Mouse (Mus musculus): ENCODE data around the gene Derl3. TPM values are rescaled to one million over a fixed set of nuclear protein-coding genes. Genes with fewer than 3 reads are reported as not detected.

Gene Derl3
- polyA plus RNA-seq, 1 experiment, result 1.7 TPM

GRCm38 (mm10) chr10:75936909-75937667, 43.9 kb downstream of the Derl3 start:
- no peak for TF ChIP-seq POLR2A (IDR thresholded peaks at IDR 0.05; ENCODE audit: borderline replicate concordance, extremely low read depth, insufficient read depth, insufficient read length, poor library complexity, severe bottlenecking)
- no peak for DNase-seq (ENCODE audit: low read depth)

- no peak for DNase-seq (ENCODE audit: low read depth)
- TF ChIP-seq POLR2A (IDR thresholded peaks at IDR 0.05; ENCODE audit: borderline replicate concordance, extremely low read depth, insufficient read depth, insufficient read length, poor library complexity, severe bottlenecking) (no peak), CTCF (IDR thresholded peaks at IDR 0.05; ENCODE audit: borderline replicate concordance, extremely low read depth, insufficient read depth, insufficient read length) (no peak)
Observed at GRCm38 (mm10) chr10:75937851-75938643, 44.8 kb downstream of the Derl3 start.

DNA sequence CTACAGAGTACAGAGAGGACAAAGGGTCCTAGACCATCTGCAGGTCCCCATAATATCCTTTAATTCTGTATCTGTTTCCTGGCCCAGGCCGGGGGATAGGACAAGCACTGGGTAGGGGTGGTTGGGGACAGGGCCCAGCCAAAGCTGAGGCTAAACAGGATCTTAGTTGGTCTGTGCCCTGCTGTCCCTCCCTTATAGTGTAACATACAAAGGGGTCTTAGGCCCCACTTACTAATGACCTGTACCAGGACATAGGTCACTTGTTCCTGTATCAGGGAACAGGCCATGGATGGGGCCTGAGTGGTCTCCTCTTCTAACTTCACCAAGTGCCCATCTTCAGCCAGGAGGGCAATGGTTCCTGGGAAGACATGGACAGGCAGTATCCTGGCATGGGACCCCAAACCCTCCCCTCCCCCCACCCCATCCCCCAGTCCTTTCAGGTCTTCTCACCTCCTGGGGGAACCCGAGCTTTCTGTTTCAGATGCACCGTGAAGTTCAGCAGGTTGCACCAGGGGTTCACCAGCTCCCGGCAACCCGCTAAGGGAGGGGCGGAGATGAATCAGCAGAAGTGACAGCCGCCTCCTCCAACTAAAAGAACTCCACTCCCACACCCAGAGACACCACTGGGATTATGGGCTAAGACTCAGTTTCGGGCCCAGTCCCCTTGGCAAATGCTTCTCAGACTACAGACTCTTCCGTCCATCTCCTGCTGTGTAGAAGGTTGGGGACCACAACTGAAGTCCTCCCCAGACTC, 46.4 kb downstream of the Derl3 start:
- no peak for TF ChIP-seq POLR2A (IDR thresholded peaks at IDR 0.05; ENCODE audit: borderline replicate concordance, extremely low read depth, insufficient read depth, insufficient read length, poor library complexity, severe bottlenecking)
- TF ChIP-seq CTCF (IDR thresholded peaks at IDR 0.05; ENCODE audit: borderline replicate concordance, extremely low read depth, insufficient read depth, insufficient read length), result no peak
- no peak for DNase-seq (ENCODE audit: low read depth)

- TF ChIP-seq CTCF (IDR thresholded peaks at IDR 0.05; ENCODE audit: borderline replicate concordance, extremely low read depth, insufficient read depth, insufficient read length) (no peak), POLR2A (IDR thresholded peaks at IDR 0.05; ENCODE audit: borderline replicate concordance, extremely low read depth, insufficient read depth, insufficient read length, poor library complexity, severe bottlenecking) (no peak)
- no peak for DNase-seq (ENCODE audit: low read depth)
Observed at GRCm38 (mm10) chr10:75940520-75940919, 47.3 kb downstream of the Derl3 start, which contains the start of gene Gm867. TSS of gene Gm867 (minus strand) at chr10:75940672.

- DNase-seq (ENCODE audit: low read depth), result no peak
- TF ChIP-seq POLR2A (IDR thresholded peaks at IDR 0.05; ENCODE audit: borderline replicate concordance, extremely low read depth, insufficient read depth, insufficient read length, poor library complexity, severe bottlenecking), result no peak
- no peak for TF ChIP-seq CTCF (IDR thresholded peaks at IDR 0.05; ENCODE audit: borderline replicate concordance, extremely low read depth, insufficient read depth, insufficient read length)
Observed at GRCm38 (mm10) chr10:75941042-75941824, 48.0 kb downstream of the Derl3 start.

GRCm38 (mm10) chr10:75942736-75943477, 49.7 kb downstream of the Derl3 start, which contains the start of gene Vpreb3:
TSS of gene Vpreb3 (plus strand) at chr10:75943057.
- TF ChIP-seq CTCF (IDR thresholded peaks at IDR 0.05; ENCODE audit: borderline replicate concordance, extremely low read depth, insufficient read depth, insufficient read length) (no peak), POLR2A (IDR thresholded peaks at IDR 0.05; ENCODE audit: borderline replicate concordance, extremely low read depth, insufficient read depth, insufficient read length, poor library complexity, severe bottlenecking) (no peak)
- DNase-seq (ENCODE audit: low read depth), result no peak

DNA sequence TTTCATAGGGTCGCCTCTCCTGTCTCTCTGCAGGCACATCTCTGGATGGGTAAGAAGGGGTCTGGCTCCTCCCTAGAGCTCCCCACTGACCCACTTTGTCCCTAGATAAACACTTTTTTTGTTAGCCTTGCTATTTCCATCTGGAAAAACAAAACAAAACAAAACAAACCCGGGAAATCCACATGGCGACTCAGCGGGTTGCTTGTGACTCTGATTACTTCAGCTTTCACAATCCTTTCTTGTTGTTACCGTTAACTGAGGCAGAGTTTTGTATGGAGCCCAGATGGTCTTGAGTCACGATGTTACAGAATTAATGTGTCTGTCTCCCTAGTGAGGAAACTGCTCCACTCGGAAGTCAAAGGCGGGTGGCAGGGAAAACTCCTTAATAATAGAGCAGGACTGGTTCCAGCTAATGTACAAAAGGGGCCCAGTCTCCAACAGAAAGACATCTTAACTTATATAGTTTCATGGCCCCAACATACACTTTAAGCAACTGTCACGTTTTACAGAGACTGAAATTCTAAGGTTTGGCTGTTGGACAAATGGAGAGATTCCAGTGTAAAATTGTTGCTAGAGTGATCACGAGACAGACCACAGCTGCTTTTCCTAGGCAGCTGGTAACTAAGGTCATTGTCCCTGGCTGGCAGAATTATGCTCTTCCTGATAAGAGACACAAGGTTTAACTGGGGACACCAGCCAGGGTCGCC, 51.0 kb downstream of the Derl3 start:
- DNase-seq (ENCODE audit: low read depth), result peak; percentile 75
- TF ChIP-seq POLR2A (IDR thresholded peaks at IDR 0.05; ENCODE audit: borderline replicate concordance, extremely low read depth, insufficient read depth, insufficient read length, poor library complexity, severe bottlenecking), result no peak
- no peak for TF ChIP-seq CTCF (IDR thresholded peaks at IDR 0.05; ENCODE audit: borderline replicate concordance, extremely low read depth, insufficient read depth, insufficient read length)

DNA sequence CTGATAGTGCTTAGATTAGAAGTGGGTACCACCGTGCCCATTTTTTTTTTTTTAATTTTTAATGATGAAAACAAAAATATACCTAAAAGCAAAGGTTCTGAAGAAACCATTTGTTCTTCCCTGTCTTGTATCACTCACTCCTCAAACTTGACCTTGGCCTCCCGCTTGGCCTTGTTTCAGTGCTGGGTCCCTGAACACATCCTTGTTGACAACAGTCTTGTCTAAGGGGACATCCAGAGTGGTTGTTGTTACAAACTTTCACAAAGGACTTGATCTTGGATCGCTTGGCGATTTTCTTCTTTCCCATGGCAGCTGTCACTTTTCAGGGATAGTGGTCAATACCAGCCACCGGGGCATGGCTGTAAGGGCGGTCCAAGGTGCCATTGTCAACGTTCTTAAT, 52.0 kb downstream of the Derl3 start:
- DNase-seq (ENCODE audit: low read depth), result no peak
- TF ChIP-seq POLR2A (IDR thresholded peaks at IDR 0.05; ENCODE audit: borderline replicate concordance, extremely low read depth, insufficient read depth, insufficient read length, poor library complexity, severe bottlenecking), result no peak
- no peak for TF ChIP-seq CTCF (IDR thresholded peaks at IDR 0.05; ENCODE audit: borderline replicate concordance, extremely low read depth, insufficient read depth, insufficient read length)

Other genes with a start within 250 kb of the Derl3 start
- gene Susd2, start 249.4 kb upstream of the Derl3 start, polyA plus RNA-seq (2012; rRNA removed), result 2.9 and 4.8 TPM in 2 replicates
- 43.8 and 56.6 TPM in 2 replicates for gene Cabin1, start 129.1 kb upstream of the Derl3 start, polyA plus RNA-seq (2012; rRNA removed)
- 55.9 and 69.3 TPM in 2 replicates for gene Ddt, start 120.0 kb upstream of the Derl3 start, polyA plus RNA-seq (2012; rRNA removed)
- gene Gm20441, start 112.5 kb upstream of the Derl3 start, polyA plus RNA-seq (2012; rRNA removed), result not detected in 2 replicates
- gene Gstt3, start 112.0 kb upstream of the Derl3 start, polyA plus RNA-seq (2012; rRNA removed), result 1.1 TPM in 2 replicates
- gene Gstt1, start 94.8 kb upstream of the Derl3 start, polyA plus RNA-seq (2012; rRNA removed), result 11.5 and 13.4 TPM in 2 replicates
- not detected in 2 replicates for gene Gstt4, start 70.9 kb upstream of the Derl3 start, polyA plus RNA-seq (2012; rRNA removed)
- 7.7 and 9.2 TPM in 2 replicates for gene Gstt2, start 56.0 kb upstream of the Derl3 start, polyA plus RNA-seq (2012; rRNA removed)
- 1,693 and 2,722 TPM in 2 replicates for gene Mif, start 33.2 kb upstream of the Derl3 start, polyA plus RNA-seq (2012; rRNA removed)
- 129 and 165 TPM in 2 replicates for gene Smarcb1, start 28.2 kb downstream of the Derl3 start, polyA plus RNA-seq (2012; rRNA removed)
- 28.6 and 40.4 TPM in 2 replicates for gene Chchd10, start 39.7 kb downstream of the Derl3 start, polyA plus RNA-seq (2012; rRNA removed)
- gene Mmp11, start 43.1 kb downstream of the Derl3 start, polyA plus RNA-seq (2012; rRNA removed), result 28.8 and 38.5 TPM in 2 replicates
- 0.71 and 1.4 TPM in 2 replicates for gene Gm867, start 47.3 kb downstream of the Derl3 start, polyA plus RNA-seq (2012; rRNA removed)
- gene Vpreb3, start 49.6 kb downstream of the Derl3 start, polyA plus RNA-seq (2012; rRNA removed), result 0.16 TPM in 1 of 2 replicates, not detected in the other
- gene Gm5134, start 61.1 kb downstream of the Derl3 start, polyA plus RNA-seq (2012; rRNA removed), result 0.05 TPM in 2 replicates
- gene Zfp280b, start 139.2 kb downstream of the Derl3 start, polyA plus RNA-seq (2012; rRNA removed), result 10.8 and 12.3 TPM in 2 replicates
- not detected in 2 replicates for gene Slc5a4b, start 217.5 kb downstream of the Derl3 start, polyA plus RNA-seq (2012; rRNA removed)